Mouse (Mus musculus): ENCODE data around the gene Zfp94.

The Zfp94 gene

DNA sequence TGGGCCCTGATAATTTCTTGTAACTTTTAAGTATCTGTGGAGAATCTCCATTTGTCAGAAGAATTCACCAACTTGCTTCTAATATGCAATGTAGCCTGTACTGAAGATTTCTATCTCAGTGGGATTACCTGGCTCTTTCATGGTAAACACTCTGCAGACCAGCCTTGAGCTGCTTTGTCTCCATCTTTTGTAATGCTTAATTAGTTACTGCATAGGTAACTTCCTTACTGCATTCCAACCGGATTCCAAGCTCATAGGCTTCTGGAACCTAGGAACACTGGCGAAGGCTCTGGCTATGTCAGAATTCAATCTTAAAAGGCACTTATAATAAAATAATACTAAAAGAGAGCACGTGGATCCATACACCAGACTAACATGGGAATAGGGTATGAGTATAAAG, 37.7 kb downstream of the Zfp94 start:
- peak; percentile 81 for DNase-seq (ENCODE audit: low read depth, low spot score)

DNA sequence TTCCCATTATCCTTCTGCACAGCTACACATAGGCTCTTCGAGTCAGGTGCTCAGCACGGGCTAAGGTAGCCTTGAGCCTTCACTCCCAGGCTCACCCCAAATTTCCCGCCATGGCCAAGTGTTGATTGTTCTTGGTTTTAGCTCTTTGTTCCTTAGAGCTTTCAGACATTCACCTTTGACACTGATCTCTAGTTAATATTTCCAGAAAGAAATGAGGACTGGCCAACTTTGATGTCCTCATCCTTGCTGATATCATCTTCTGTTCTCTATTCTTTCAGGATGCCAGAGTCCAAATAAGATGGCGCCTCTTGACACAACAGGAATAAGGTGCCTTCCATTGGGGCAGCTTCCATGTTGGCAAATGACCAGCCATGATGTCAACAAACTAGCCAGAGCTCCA, 42.0 kb downstream of the Zfp94 start:
- no peak for DNase-seq (ENCODE audit: low read depth, low spot score)

DNA sequence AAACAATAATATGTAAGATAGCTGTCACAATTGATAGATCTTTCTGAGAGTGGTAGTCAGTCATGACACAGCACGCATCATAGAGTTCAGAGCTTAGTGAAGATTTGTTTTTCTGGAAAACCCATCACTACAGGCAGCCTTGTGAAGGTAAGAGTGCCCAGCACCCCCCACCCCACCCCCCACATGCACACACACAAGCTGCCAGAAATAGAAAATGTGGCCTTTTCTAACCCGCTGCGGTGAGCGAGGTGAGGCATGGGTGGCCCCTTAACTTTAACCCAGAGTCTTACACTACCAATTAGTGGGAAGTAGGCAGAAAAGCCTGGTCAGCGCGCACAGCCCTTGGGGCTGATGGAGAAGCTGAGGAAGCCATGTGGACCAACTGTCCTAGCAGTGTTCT, 45.3 kb downstream of the Zfp94 start:
- DNase-seq (ENCODE audit: low read depth, low spot score): no peak

DNA sequence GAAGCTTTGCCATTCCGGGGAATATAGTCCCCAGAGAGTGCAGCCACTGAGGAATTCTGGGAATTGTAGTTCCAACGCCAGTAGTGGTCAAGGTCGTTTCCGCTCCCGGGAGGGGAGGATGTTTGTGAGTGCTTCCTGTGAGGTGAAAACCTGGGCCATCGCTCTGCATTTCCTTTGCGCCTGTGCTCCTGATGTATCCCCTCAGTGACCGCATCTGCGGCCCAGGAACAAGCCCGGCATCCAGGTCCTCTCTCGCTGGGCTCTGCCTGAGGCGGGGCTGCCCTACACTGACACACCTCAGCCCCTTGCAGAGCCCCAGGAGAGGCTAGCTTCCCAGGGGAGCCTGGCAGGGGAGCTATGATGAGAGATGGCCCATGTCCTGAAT, 46.2 kb downstream of the Zfp94 start, which contains the start of gene Zfp93:
Gene Zfp93 (plus strand): TSS at position 133 of the 385 bp plus-strand sequence.
- peak; percentile 89 for DNase-seq (ENCODE audit: low read depth, low spot score)

DNA sequence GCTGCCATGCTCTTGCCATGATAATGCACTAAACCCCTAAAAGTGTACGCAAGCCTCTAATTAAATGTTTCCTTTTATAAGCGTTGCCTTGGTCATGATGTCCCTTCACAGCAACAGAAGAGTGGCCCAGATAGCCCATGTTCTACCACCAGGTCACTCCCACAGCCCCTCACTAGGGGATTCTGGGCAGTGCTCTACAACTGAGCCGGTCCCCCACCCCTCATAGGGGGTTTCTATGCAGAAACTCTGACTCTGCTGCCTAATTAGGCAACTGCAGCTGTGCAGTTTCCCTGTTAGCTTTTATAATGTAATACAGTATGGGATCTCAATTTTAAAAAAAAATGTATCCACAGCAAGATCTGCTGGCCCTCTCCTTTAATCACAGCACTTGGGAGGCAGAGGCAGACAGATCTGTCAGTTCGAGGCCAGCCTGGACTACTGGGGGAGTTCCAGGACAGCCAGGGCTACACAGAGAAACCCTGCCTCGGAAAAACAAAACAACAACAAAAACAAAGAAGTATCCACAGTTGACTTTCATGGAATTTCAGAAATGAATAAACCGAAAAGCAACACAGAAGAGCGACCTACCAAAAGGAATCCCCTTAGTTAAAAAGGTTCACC, 46.7 kb downstream of the Zfp94 start:
- no peak for DNase-seq (ENCODE audit: low read depth, low spot score)

DNA sequence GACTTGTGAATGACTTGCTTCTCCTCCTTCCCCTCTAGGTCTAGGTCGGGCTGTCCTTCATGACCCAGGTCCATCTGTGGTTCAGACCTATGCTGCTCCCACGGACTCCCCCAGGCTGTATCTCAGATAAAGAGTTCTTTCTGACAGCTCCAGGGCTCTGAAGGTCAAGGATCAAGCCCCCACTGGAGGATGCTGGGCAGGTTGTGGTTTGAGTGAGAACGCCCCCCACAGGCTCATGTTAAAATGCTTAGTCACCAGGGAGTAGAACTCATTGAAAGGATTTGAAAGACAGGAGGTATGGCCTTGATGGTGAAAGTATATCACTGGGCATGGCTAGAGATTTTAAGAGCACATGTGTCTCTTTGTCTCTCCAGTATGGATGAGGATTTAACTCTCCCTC, 47.2 kb downstream of the Zfp94 start:
- DNase-seq (ENCODE audit: low read depth, low spot score): peak; percentile 52

DNA sequence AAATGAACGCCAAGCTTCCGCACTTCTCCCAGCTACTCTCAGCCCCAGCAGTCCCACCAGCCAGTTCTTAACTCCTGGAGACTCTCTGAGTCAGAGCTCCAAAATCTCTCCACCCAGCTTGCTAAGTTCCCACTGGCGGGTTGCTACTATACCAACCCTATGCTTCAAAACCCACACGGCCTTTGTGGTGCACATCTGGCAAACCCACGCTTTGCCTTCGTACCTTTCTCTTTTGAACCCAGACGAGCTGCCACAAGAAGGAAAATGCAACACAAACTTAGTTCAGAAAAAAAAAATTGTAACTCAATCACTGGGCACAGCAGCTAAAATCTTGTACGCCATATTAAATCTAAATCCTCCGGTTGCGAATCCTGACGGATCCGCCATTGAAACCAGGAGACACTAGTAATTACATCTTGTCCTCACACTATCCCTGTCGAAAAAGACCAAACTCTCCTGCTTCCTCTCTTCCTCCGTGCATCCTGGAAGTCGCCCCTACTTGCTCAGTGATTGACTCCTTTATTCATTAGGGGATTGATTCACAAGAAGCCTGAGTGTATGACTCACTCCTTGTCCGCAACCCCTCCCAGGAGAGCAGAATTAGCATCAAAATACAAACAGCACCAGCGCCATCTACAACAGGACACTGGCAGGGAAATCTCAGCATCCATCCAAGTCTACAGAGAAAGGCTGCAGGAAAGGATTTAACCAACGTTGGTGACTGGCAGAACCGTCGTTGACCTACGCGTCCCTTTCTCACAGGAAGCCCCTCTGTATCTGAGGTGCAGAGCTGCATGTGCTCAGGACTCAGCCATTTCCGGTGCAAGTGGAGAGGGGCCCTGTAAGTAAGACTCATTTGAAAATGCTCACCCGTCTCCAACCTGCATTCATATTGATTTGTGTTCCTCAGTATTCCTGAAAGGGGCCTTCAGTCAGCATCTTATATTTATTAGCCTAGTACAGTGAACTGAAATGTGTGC, 48.0 kb downstream of the Zfp94 start:
- DNase-seq (ENCODE audit: low read depth, low spot score): peak; percentile 80

DNA sequence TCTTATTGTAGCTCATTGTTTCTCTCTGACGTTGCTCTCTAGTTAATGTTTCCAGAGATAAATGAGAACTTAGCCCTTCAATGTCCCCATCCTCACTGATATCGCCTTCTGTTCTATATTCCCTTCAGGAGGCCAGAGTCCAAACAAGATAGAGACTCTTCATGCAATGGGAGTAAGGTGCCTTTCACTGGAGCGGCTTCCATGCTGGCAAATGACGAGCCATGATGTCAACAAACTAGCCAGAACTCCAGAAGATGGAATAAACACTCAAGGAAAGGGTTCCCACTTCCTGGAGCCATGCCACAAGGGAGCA, 56.5 kb downstream of the Zfp94 start:
- no peak for DNase-seq (ENCODE audit: low read depth, low spot score)

DNA sequence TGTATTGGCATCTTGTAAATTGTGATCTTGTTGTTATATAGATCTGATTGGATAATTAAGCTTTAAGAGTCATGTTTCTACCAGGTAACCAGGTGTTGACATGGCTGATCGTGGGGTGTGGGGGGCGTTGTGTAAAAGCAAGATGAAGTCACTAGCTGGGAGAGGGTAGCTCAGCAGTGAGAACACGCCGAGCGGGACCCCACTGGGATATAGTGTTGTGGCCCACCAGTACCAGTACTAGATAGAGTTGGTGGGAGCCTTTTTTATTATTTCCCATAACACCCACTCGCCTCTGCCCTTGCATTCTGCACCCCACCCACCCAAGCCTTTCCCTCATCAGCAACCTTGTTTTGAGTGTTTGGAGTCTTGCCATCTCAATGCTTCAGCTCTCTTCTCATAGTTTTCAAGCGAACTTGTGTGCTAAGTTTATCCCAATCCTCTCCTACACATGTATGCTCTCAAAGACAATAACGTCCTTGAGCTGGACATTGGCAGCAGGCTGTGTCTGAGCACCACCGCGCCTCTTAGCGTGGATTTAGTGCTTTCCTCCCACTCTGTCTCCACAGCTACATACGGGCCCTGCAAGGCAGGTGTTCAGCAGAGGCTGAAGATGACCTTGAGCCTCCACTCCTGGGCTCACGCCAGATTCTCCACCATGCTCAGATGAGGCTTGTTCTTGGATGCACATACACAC, 57.0 kb downstream of the Zfp94 start:
- no peak for DNase-seq (ENCODE audit: low read depth, low spot score)

DNA sequence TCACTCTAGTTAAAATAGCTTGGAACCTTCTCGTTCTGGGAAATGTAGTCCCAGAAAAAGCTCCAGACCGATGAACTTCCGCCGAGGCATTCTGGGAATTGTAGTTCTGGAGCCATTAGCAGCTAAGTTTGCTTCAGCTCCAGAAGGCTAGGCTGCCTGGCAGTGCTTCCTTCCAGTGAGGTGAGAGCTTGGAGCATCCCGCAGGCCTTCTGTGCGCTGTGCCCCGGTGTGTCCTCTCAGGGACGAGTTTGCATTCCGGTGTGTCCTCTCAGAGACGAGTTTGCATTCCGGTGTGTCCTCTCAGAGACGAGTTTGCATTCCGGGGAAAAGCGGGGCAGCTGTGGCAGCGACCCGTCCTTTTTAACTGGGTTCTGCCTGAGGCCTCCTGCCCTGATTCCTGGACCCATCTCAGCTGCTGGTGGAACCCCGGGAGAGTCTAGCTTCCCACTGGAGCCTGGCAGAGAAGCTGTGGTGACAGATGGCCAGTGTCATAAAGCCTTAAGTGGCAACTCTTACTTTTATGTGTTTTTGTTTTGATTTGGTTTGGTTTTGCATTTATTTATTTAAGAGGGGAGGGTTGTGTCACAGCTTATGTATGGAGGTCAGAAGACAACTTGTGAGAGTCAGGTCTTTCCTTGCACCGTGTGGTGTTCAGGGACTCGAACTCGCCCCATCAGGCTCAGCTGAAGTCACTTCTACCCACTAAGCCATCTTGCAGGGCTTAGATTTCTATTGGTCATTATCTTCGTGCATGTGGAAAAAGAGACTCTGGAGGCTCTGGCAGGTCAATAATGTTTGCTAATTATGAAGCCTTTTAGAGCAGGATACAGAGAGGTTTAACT, 61.6 kb downstream of the Zfp94 start, which contains the start of gene Zfp108:
Gene Zfp108 (plus strand): TSS at position 162 of the 842 bp plus-strand sequence.
- DNase-seq (ENCODE audit: low read depth, low spot score): peak; percentile 80

DNA sequence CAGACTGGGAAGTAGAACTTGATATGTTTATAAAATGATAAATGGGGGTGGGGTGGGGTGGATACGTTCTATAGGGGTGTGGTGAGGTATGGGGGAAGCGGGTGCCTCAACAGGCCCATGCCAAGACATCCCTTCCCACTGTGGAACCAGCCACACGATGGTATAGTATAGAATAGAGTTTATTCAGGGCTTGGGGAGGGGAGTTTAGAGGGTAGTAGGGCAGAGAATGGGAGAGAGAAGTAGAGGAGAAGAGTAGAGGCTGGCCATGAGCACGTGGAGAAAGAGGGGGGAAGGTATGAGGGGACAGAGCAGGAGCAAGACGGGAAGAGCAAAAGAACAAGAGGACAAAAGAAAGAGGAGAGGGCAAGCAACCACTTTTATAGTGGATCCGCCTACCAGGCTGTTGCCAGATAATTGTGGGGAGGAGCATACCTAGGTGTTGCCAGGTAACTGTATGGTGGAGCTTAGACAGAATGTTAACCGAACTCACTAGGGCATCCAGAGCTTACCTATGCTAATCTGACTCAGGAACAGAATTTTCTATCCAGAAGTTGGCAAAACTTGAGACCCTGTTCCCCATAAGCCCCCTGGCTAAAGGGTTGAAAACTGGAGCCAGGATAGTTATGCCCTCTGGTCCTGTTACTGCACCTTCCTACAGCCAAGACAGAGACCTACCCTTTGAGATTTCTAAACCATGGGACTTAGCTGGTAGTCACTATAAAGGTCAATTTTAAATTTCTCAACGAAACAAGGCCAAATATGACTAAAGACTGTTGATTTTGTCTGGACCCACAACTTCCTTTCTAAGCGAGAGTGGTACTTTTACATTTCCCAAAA, 62.5 kb downstream of the Zfp94 start:
- DNase-seq (ENCODE audit: low read depth, low spot score): peak; percentile 61
